Mouse (Mus musculus) heart, postnatal 36 days (tissue): ENCODE measurements around the gene Ccdc157. TPM values are rescaled to one million over a fixed set of nuclear protein-coding genes. Genes with fewer than 3 reads are reported as not detected.

Experiments
- DNase-seq, 2 experiments: peaks; one replicate each; pipeline ENCODE4 v3.0.0; 2021 to 2022
- intact Hi-C: fragments of 180-260 bp; cut with DNase I; formaldehyde crosslinking; loops from one replicate; pipeline ENCODE4 v1.15.1; 2025
- total RNA-seq, 2 experiments: library from RNA; stranded (reverse); gene quantifications; 2 replicates each; pipeline ENCODE4 v1.2.3; 2021

Ccdc157 gene
- total RNA-seq, 2 experiments from 2014 or later: 5.0 to 5.3 TPM

GRCm38 (mm10) chr11:4184251-4184952 is 24.3 kb upstream of the Ccdc157 start:
- no peak for DNase-seq
- intact Hi-C loops: loop anchor here (1.0 kb wide), 1 partner anchor 36 kb away; no protein-coding TSS in a partner anchor

GRCm38 (mm10) chr11:4183511-4183910 is 23.4 kb upstream of the Ccdc157 start:
- intact Hi-C loops: loop anchor here (2.0 kb wide), 1 partner anchor 49 kb away; the partner anchor contains the start of gene Rnf215

GRCm38 (mm10) chr11:4182061-4182460 is 22.0 kb upstream of the Ccdc157 start:
- DNase-seq: no peak
- intact Hi-C loops: loop anchor here (2.0 kb wide), 1 partner anchor 47 kb away; the partner anchor contains the start of gene Rnf215

More at GRCm38 (mm10) chr11:4183511-4183910, 23.4 kb upstream of the Ccdc157 start:
- no peak for DNase-seq

GRCm38 (mm10) chr11:4177716-4178115 is 17.6 kb upstream of the Ccdc157 start:
- intact Hi-C loops: no loop called here
- peak in 1 of 2 experiments; percentile 56 for DNase-seq

- intact Hi-C loops: no loop called here
- peak; percentile 68 to 72 for DNase-seq
Measured at GRCm38 (mm10) chr11:4174586-4174985, 14.5 kb upstream of the Ccdc157 start.

GRCm38 (mm10) chr11:4166467-4167090 is 6.5 kb upstream of the Ccdc157 start:
- intact Hi-C loops: no loop called here
- no peak for DNase-seq

GRCm38 (mm10) chr11:4164701-4165100 is 4.6 kb upstream of the Ccdc157 start:
- intact Hi-C loops: no loop called here
- DNase-seq: no peak

- intact Hi-C loops: loop anchor here (1.0 kb wide), 2 partner anchors 26 to 58 kb away; partner anchors contain the start of gene Rnf215
- no peak for DNase-seq
Measured at GRCm38 (mm10) chr11:4160758-4161480, 826 bp upstream of the Ccdc157 start.

- intact Hi-C loops: no loop called here
- no peak for DNase-seq
Measured at GRCm38 (mm10) chr11:4158676-4159075, 1.4 kb downstream of the Ccdc157 start.

GRCm38 (mm10) chr11:4155641-4156040 is 4.5 kb downstream of the Ccdc157 start:
- intact Hi-C loops: no loop called here
- DNase-seq: no peak

GRCm38 (mm10) chr11:4153694-4154093 is 6.4 kb downstream of the Ccdc157 start:
- intact Hi-C loops: no loop called here
- no peak for DNase-seq

- DNase-seq: no peak
- intact Hi-C loops: no loop called here
Measured at GRCm38 (mm10) chr11:4149886-4150285, 10.2 kb downstream of the Ccdc157 start.

- intact Hi-C loops: no loop called here
- no peak for DNase-seq
Measured at GRCm38 (mm10) chr11:4148536-4149156, 11.4 kb downstream of the Ccdc157 start.

- intact Hi-C loops: no loop called here
- peak in 1 of 2 experiments; percentile 24 for DNase-seq
Measured at GRCm38 (mm10) chr11:4148120-4148519, 12.0 kb downstream of the Ccdc157 start.

GRCm38 (mm10) chr11:4147098-4147497 is 13.0 kb downstream of the Ccdc157 start:
- no peak for DNase-seq
- intact Hi-C loops: no loop called here

- DNase-seq: no peak
- intact Hi-C loops: no loop called here
Measured at GRCm38 (mm10) chr11:4146381-4146780, 13.7 kb downstream of the Ccdc157 start.

GRCm38 (mm10) chr11:4143281-4144062 is 16.6 kb downstream of the Ccdc157 start:
- intact Hi-C loops: no loop called here
- DNase-seq: no peak

GRCm38 (mm10) chr11:4142352-4142751 is 17.7 kb downstream of the Ccdc157 start:
- intact Hi-C loops: no loop called here
- DNase-seq: no peak

GRCm38 (mm10) chr11:4141505-4141904 is 18.6 kb downstream of the Ccdc157 start:
- intact Hi-C loops: no loop called here

GRCm38 (mm10) chr11:4138964-4139363 is 21.1 kb downstream of the Ccdc157 start:
- DNase-seq: no peak
- intact Hi-C loops: no loop called here

More at GRCm38 (mm10) chr11:4141505-4141904, 18.6 kb downstream of the Ccdc157 start:
- no peak for DNase-seq
